Mouse (Mus musculus): ENCODE measurements around the gene Usp40.

- TF ChIP-seq CTCF (conservative IDR thresholded peaks at IDR 0.05; ENCODE audit: insufficient read depth, insufficient read length, low read depth, low read length) (no peak), POLR2A (IDR thresholded peaks at IDR 0.05; ENCODE audit: low read depth, low read length) (no peak)
Observed at GRCm38 (mm10) chr1:88007692-88008210, 600 bp downstream of the Usp40 start.

Data from kidney, adult 2 months (tissue).